Mouse (Mus musculus) left cerebral cortex, postnatal 25 days (tissue): ENCODE measurements around the gene 1810037I17Rik. TPM values are rescaled to one million over a fixed set of nuclear protein-coding genes. Genes with fewer than 3 reads are reported as not detected.
"Not testable (repeated sequence)": the region's sequence is repeated elsewhere in the genome, so short reads cannot be mapped to it uniquely, and the experiment has no call there.

Source experiments
- DNase-seq, 2 experiments: peaks; one replicate each; pipeline ENCODE4 v3.0.0; 2022; ENCODE audit warnings: low spot score in 2 of 2, mixed read lengths in 1 of 2
- intact Hi-C: fragments of 180-260 bp; cut with DNase I; formaldehyde crosslinking; loops from one replicate; pipeline ENCODE4 v1.15.1; 2025
- total RNA-seq, 2 experiments: library from RNA; stranded (reverse); gene quantifications; 2 replicates each; pipeline ENCODE4 v1.2.3; 2021

1810037I17Rik gene
- total RNA-seq, 2 experiments from 2014 or later, result 59.0 to 61.3 TPM

DNA sequence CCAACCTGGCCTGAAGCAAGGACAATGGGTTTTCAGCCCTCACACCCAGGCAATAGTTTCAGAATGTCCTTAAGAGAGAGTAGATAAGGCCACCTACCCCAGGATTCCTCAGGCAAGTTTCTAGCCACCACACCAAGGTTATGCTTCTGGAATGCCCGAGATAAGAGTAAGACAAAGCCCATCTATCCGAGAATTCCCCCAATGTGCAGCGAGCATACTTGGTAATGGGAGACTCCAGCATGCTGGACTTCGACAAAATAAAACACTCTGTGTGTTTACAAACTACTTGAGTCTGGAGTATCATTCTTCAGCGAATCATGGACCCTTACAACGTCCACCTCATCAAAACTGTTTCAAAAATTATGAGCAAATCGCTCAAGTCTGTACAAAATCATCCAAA lies 856 bp upstream of the 1810037I17Rik start:
- DNase-seq, result no peak
- intact Hi-C loops, result no loop called here

DNA sequence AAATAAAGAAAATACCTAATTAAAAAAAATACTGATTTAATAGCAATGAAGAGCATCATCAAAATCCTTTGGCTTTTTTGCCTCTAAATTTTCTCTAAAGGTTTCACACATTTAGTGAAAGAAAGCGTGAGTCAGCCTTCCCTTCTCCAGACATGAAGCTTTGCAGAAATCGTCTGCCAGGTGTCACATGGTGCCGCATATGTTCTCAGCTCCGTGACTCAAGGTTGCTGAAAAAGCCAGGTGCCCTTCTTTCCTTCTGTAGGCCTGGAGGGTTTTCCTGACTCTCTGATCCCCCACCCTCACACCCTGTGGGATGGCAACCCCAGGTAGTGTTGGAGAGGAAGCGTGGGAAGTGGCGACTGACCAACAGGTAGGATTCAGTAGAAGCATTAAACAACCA lies 5.7 kb downstream of the 1810037I17Rik start:
- peak in 1 of 2 experiments; percentile 84 for DNase-seq
- intact Hi-C loops, result no loop called here

DNA sequence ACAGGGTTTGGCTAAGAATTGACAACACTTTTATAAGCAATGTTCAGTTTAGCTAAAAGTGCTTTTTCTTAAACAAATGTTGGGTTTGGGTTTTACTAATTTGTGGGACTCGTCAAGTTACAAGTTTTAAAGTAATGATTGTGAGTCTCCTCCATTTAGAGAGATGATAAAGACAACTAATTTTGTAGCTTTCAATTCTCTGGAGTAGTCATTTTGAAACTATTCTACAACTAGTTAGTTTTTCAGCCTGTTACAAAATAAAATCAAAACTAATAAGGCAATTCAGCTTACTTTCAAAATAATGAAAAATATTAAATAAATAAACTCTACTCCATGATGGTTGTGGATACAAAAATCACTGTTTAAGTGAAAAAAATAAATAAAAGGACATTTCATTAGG lies 8.5 kb downstream of the 1810037I17Rik start:
- DNase-seq, result no peak
- intact Hi-C loops, result no loop called here

- DNase-seq, result not testable (repeated sequence)
Measured at GRCm38 (mm10) chr3:122937176-122937575, 13.2 kb downstream of the 1810037I17Rik start.

DNA sequence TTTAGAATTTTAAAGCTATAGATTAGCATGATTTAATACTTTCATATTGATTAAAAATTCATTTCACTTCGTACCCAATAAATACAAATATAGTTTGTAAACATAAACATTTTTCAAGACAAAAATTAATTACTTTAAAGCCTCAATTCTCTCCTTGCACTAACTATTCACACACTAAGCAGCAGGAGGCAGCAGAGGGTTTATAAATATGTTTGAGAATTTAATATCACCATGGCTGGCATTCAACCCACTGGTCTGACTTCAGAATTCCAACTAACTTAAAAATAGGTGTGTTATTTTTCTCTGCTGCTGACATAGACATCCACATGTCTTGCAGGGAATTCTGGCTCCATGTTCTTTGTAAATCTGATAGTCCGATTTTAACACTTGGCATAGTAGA lies 15.2 kb downstream of the 1810037I17Rik start:
- intact Hi-C loops, result loop anchor here (2.0 kb wide), 1 partner anchor 164 kb away; no protein-coding TSS in a partner anchor
- DNase-seq, result peak; percentile 43 to 55

More at GRCm38 (mm10) chr3:122937176-122937575, 13.2 kb downstream of the 1810037I17Rik start:
- intact Hi-C loops, result not testable (repeated sequence)

DNA sequence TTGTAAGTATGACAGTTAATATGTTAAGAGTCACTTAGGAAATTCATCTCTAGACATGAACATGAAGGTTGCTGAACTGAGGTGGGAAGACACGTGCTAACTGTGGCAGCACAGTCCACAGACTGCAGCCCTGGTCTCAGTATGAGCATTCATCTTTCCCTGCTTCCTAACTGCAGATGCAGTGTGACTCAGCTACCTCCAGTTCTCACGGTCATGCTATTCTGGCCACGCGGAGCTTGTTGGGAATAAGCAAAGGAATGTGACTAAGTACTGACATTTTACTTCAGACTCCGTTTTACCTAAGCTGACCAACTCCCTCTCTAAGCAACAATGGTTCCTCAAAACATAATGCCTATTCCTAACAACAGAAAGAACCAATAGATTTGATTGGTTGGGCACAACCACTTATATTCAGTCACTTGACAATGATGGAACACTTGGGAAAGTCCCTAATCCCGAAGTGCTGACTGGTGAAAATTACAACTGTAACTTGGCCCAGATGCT lies 19.4 kb downstream of the 1810037I17Rik start:
- peak in 1 of 2 experiments; percentile 25 for DNase-seq
- intact Hi-C loops, result loop anchor here (5.0 kb wide), 1 partner anchor 214 kb away; no protein-coding TSS in a partner anchor

GRCm38 (mm10) chr3:122950129-122950528 lies 26.1 kb downstream of the 1810037I17Rik start:
- DNase-seq, result no peak
- intact Hi-C loops, result no loop called here

GRCm38 (mm10) chr3:122964301-122964700 lies 40.3 kb downstream of the 1810037I17Rik start:
- intact Hi-C loops, result no loop called here
- DNase-seq, result no peak

GRCm38 (mm10) chr3:122968391-122968790 lies 44.4 kb downstream of the 1810037I17Rik start:
- no peak for DNase-seq
- intact Hi-C loops, result no loop called here

- no peak for DNase-seq
- intact Hi-C loops, result no loop called here
Measured at GRCm38 (mm10) chr3:122972126-122972822, 48.3 kb downstream of the 1810037I17Rik start.

- peak in 1 of 2 experiments; percentile 25 for DNase-seq
- intact Hi-C loops, result no loop called here
Measured at GRCm38 (mm10) chr3:122974833-122975232, 50.8 kb downstream of the 1810037I17Rik start.

DNA sequence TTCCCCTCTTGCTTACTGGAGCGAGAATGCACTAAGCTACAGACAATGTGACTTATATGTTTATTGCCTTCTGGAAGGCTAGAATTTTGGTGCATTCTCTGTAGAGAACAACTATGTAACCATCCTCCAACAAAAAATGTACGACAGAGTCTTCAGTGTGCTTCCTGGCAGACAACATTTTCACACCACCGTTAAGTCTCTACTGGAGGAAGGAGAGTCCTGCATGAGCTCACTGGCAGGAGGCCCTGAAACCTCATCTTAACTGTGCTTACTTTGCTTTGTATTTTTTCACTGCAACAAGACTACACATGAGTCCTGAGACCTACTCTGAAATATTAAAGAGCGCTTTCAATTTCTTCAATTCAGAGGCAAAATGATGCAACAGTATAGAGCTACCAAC lies 51.4 kb downstream of the 1810037I17Rik start:
- intact Hi-C loops, result no loop called here
- DNase-seq, result peak in 1 of 2 experiments; percentile 54

Other genes with a start within 250 kb of the 1810037I17Rik start
- gene Pde5a, start 195.3 kb upstream of the 1810037I17Rik start, total RNA-seq, result 10 to 100 TPM; 12.6 to 13.3 TPM
- gene Fabp2, start 29.1 kb upstream of the 1810037I17Rik start, total RNA-seq, result not detected
- gene Gm10959, start 4.8 kb upstream of the 1810037I17Rik start, total RNA-seq, result not detected
- 10 to 100 TPM; 24.7 to 29.0 TPM for gene Usp53, start 60.3 kb downstream of the 1810037I17Rik start, total RNA-seq
- under 1 TPM in 1 of 2 experiments, not detected in 1; 0.27 TPM for gene Myoz2, start 110.8 kb downstream of the 1810037I17Rik start, total RNA-seq